Mouse (Mus musculus) erythroblast, embryonic 14.5 days (primary cell): Measurements from ENCODE around the gene Neurog1. TPM values are rescaled to one million over a fixed set of nuclear protein-coding genes. Genes with fewer than 3 reads are reported as not detected.

ENCODE experiments used
- H3K27me3 ChIP-seq: 2 replicates; pipeline ENCODE4 v1.6.1; 2012; ENCODE audit warnings: inconsistent platforms; ENCODE audit not compliant: control insufficient read depth
- H3K36me3 ChIP-seq: 2 replicates; pipeline ENCODE4 v1.6.1; 2012; ENCODE audit warnings: mild to moderate bottlenecking, inconsistent platforms; ENCODE audit not compliant: control insufficient read depth
- H3K4me1 ChIP-seq: 2 replicates; pipeline ENCODE4 v1.6.1; 2012; ENCODE audit warnings: inconsistent platforms; ENCODE audit not compliant: control insufficient read depth
- H3K4me3 ChIP-seq: replicated peaks from 2 replicates; pipeline ENCODE3; 2012; ENCODE audit warnings: moderate library complexity, mild to moderate bottlenecking, inconsistent platforms
- H3K9me3 ChIP-seq: 2 replicates; pipeline ENCODE4 v1.6.1; 2012; ENCODE audit warnings: low read length, inconsistent platforms, mixed read lengths; ENCODE audit not compliant: control insufficient read depth
- GATA1 ChIP-seq: IDR thresholded peaks from 2 replicates; pipeline ENCODE4 v1.6.1; 2012; ENCODE audit warnings: low read length, inconsistent platforms, mixed read lengths
- TAL1 ChIP-seq: IDR thresholded peaks from 3 replicates; pipeline ENCODE4 v1.6.1; 2012; ENCODE audit warnings: low read length, inconsistent platforms, mixed read lengths
- polyA plus RNA-seq: library from polyadenylated mRNA; stranded (reverse); fragments of >175 nt; gene quantifications from 2 replicates; pipeline ENCODE4 v1.2.3, GENCODE M21; 2012

Neurog1 gene
- polyA plus RNA-seq, 1 experiment = not detected

GRCm38 (mm10) chr13:56208225-56209066 is 43.5 kb downstream of the Neurog1 start:
- Histone ChIP-seq H3K9me3 (peaks cover 4% of the 10 kb centered on the region), H3K36me3 (no peaks in the 10 kb centered on the region), H3K4me3 (no peak overlapping the region), H3K27me3 (peaks cover 14% of the 10 kb centered on the region), H3K4me1 (no peaks in the 10 kb centered on the region)
- TF ChIP-seq GATA1 = no peak
- TF ChIP-seq TAL1 = no peak

Other genes with a start within 250 kb of the Neurog1 start
- gene H2afy, start 115.8 kb downstream of the Neurog1 start, polyA plus RNA-seq = 3.9 and 4.7 TPM in 2 replicates
- 0.03 TPM in 2 replicates for gene Tifab, start 73.3 kb downstream of the Neurog1 start, polyA plus RNA-seq
- gene Cxcl14, start 44.4 kb upstream of the Neurog1 start, polyA plus RNA-seq = not detected in 2 replicates
- gene Gm3045, start 174.4 kb upstream of the Neurog1 start, polyA plus RNA-seq = not detected in 2 replicates
- gene Slc25a48, start 186.2 kb upstream of the Neurog1 start, polyA plus RNA-seq = 0.02 TPM in 1 of 2 replicates, not detected in the other
- not detected in 2 replicates for gene Il9, start 230.1 kb upstream of the Neurog1 start, polyA plus RNA-seq